Mouse (Mus musculus) ovary, adult 18-20 months (tissue): ENCODE measurements around the gene Tnik.

Experiments used
- DNase-seq: peaks from one replicate; pipeline ENCODE4 v3.0.0; 2022; ENCODE audit warnings: low spot score, mixed read lengths

Tnik gene

GRCm38 (mm10) chr3:28549391-28549790, 286.4 kb downstream of the Tnik start:
- no peak for DNase-seq

- no peak for DNase-seq
These were observed 287.6 kb downstream of the Tnik start for GRCm38 (mm10) chr3:28550497-28551093.

- no peak for DNase-seq
These were observed 288.7 kb downstream of the Tnik start for GRCm38 (mm10) chr3:28551756-28552155.

GRCm38 (mm10) chr3:28554934-28555333, 291.9 kb downstream of the Tnik start:
- DNase-seq: peak; percentile 8

DNA sequence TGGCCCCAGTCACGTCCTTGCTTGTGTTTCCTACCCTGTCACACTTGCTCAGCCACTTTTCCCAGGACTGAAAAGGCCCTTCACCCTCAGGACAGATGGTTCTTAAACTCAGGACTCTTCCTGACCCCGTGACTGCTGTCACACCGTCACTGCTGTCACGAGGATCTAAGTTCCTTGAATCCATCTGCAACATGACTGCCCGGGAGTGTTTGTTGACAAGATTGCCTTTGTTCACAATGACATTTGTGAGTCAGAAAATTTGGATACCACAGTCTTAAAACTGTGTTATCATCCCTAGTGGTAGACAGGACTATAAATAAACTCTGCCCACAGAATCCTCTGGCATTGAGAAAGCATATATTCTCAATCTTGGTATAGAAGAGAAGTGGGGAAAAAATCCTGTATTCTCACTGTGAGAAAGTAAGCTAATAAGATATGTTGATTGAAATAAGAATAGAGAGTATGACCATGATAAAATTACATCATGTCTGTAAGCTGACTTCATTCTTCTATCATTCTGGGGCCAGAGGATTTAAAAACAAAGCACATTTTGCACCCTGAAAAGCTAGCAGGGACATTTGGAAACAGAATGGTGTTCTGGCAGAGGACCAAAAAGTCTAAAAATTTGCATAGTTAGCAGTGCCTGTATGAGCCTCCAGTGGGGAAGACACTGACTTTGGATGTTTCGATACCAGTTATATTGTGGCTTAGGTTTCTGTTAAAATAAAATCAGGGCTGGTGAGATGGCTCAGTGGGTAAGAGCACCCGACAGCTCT, 293.0 kb downstream of the Tnik start:
- no peak for DNase-seq

DNA sequence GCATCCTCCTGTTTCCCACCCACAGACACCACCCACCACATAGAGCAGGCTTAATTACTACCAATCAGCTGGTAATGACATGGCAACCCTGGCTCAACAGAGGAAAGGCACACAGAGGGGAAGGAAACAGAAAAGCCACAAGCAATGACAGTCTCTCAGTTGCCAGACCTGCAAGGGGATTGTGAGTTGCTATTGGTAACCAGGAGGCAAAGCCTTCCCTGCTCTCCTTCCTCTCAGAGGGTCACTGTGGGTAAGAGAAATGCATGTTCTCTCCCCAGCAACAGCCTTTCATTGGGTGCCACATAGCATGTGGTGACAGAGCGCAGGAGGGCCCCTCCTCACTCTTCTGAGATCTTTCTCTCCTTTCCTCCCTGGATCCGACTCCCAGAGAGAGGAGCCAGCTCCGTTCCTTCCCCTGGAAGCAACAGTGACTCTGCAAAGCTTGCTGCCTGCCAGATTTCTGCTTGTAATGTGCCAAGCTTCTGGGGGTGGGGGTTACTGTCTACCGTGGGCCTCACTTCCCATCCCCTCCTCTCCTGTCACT, 295.4 kb downstream of the Tnik start:
- no peak for DNase-seq

DNA sequence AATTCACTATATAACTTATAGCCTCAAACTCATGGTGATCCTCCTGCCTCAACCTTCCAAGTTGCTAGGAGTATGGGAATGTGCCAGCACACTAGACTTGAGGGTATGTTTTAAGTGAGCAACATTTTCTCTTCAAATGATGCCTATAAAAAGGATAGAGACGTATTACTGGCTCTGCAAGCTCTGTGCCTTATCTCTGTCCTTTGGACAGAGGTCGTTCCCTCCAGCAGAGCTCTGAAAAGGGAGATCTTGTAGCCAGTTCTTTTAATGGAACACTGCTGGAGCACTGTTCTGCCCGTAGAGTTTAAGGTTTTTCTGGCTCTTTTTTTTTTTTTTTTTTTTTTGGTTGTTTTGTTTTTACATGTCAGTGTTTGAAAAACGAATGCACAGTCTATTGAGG, 298.4 kb downstream of the Tnik start:
- no peak for DNase-seq

- DNase-seq: no peak
These were observed 299.8 kb downstream of the Tnik start for GRCm38 (mm10) chr3:28562612-28563332.

GRCm38 (mm10) chr3:28564370-28565357, 301.6 kb downstream of the Tnik start:
- no peak for DNase-seq

DNA sequence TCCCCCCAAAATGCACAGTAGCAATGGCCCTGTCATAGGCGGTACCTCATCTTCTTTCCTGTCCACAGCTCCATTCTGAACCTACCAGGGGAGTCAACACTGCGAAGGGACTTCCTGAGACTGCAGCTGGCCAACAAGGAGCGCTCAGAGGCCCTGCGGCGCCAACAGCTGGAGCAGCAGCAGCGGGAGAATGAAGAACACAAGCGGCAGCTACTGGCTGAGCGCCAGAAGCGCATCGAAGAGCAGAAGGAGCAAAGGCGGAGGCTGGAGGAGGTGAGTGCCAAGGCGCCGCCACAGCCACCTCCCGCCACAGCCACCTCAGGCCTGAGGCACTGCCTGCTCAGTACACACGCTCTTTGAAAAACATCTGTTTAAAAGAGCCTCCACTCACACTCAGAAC, 314.3 kb downstream of the Tnik start:
- peak; percentile 13 for DNase-seq

GRCm38 (mm10) chr3:28578950-28579615, 316.1 kb downstream of the Tnik start:
- DNase-seq: no peak

GRCm38 (mm10) chr3:28585750-28586465, 322.9 kb downstream of the Tnik start:
- DNase-seq: no peak

DNA sequence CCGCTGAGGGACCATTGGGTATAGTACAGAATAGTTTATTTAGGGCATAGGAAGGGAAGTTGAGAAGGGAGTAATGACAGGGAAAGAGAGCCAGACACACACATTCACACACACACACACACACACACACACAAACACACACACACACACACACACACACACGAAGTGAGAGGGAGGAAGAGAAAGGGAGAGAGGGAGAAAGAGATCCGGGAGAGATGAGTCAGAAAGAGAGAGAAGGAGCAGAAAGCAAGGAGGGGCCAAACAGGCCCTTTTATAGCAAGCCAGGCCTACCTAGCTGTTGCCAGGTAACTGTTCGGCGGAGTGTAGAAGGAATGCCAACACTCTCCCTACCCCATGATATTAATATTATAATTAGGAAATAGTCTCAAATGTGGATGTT, 324.8 kb downstream of the Tnik start:
- DNase-seq: no peak

DNA sequence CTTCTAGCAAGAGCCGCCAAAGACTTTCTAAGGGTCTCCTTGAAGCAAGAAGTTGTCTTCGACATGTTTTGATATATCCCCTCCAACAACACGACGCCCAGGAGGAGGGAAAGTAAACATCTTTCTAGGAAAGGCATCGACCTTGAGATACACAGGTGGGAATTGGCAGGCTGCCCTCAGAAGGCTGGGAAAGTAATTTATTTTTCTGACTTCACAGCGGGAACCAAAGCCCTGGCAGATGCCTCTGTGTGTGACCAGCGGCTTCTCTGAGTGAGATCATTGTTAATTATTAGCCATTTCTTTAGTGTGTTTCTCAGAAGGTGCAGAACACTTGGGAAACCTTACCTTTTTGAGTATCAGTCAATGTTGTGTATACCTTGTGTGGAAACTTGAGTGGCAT, 328.3 kb downstream of the Tnik start:
- no peak for DNase-seq

GRCm38 (mm10) chr3:28593922-28594321, 330.9 kb downstream of the Tnik start:
- no peak for DNase-seq

- DNase-seq: no peak
These were observed 336.5 kb downstream of the Tnik start for GRCm38 (mm10) chr3:28599476-28599875.

DNA sequence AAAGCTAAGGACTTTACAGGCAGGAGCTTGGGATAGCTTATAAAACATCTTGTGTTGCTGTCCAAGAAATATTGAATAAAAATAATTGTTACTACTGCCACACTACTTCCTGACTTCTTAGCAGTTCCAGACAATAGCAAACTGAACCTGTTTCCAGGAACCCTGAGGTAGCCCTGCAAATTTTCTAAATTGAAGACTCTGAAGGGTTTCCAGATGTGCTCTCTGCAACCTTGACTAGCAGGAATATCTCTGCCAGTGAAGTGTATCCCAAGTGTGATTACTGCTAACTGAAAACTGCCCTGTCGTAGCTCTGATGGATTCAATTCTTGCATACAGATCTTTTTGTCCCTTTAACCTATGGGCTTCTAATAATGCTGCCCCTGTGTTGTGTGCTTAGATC, 343.7 kb downstream of the Tnik start:
- DNase-seq: no peak

DNA sequence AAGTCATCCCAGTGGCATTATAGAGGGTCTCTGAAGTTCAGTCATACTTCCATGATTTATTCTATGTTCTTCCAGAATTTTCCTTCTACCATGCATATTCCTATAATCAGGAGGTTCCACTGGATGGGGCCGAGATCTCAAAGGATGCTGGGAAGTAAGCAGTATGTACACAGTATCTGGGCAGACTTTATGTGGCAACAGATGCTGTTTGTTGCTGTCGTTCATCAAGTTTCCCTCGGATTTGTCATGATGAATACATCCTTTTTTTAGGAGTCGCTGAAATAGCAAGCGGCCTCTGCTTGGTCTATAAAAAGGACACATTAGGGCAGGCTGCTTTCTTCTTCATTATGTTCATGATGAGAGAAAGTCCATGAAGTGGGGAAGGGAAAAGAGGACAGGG, 349.3 kb downstream of the Tnik start:
- DNase-seq: no peak

DNA sequence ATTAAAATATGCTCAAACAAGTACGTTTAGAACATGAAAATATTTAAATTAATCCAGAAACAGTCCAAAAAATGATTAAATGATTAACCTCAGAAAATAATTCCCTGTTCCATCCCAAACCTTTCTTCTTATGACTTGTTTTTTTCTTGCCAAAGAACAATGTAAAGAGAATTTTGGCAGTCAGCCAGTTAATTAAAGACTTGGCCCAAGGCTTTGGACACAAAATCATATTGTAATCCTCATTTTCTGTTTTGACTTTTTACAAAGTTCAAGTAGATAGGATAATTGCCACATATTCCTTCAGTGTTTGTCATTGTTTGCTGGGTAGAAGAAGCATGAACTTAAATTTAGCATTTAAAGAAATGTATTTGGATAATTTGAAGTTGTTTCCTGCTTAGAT, 353.4 kb downstream of the Tnik start:
- no peak for DNase-seq

DNA sequence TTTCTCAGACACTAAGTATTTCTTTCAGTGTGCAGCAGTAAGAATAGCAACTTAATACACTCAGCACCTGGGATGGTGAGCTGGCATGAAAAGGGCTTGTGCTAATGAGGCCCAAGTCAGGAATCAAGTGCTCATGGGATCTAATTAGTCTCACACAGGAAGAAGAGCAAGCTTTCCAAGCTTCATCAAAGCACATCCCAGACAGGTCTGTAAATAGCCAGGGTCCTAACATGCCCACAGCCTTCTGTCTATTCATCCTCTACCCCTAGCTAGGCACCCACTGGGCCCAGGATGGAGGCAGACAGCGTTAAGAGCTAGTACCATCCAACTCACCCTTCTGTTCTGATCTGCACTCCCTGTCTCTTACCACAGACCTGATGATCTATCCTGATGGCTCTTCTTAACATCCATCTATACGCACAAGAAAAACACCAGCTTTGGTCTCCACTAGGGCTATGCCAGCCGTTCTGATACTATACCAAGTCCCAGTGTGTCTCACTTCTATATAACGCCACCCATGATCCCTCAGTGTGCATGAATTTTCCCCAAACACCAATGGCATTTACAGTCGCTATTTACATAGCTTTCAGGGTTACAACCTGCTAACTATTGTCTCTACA, 354.1 kb downstream of the Tnik start:
- DNase-seq: no peak
